Mouse (Mus musculus) liver, embryonic 14.5 days (tissue): ENCODE data around the gene Tmed9. TPM values are rescaled to one million over a fixed set of nuclear protein-coding genes. Genes with fewer than 3 reads are reported as not detected.
"Not testable (repeated sequence)": the region's sequence is repeated elsewhere in the genome, so short reads cannot be mapped to it uniquely, and the experiment has no call there.

Experiments used
- ATAC-seq: fragments of 200-750 bp; cut with Nextera tagmentation; 2 replicates; pipeline ENCODE4 v1.8.0; 2017; ENCODE audit warnings: moderate number of reproducible peaks, mild to moderate bottlenecking, moderate library complexity; ENCODE audit not compliant: insufficient read depth
- DNase-seq, 3 experiments: peaks; one replicate each; pipeline ENCODE4 v3.0.0-alpha.2; 2012 to 2013; ENCODE audit warnings: low read depth in 3 of 3, low spot score in 3 of 3
- H3K27ac ChIP-seq: fragments of 300-500 bp; sonication (generic); 2 replicates; pipeline ENCODE4 v1.5.1; 2014; ENCODE audit warnings: moderate library complexity, mild to moderate bottlenecking, control low read depth, inconsistent platforms
- H3K27me3 ChIP-seq: fragments of 300-500 bp; sonication (generic); 2 replicates; pipeline ENCODE4 v1.6.1; 2014; ENCODE audit warnings: mild to moderate bottlenecking, low read length, moderate library complexity; ENCODE audit not compliant: control insufficient read depth, insufficient read depth
- H3K36me3 ChIP-seq: fragments of 300-500 bp; sonication (generic); replicated peaks from 2 replicates; pipeline ENCODE4 v1.6.1; 2014; ENCODE audit warnings: low read depth; ENCODE audit not compliant: control insufficient read depth, insufficient read depth
- H3K4me1 ChIP-seq, 2 experiments: fragments of 200-500 bp in 1 of 2; fragments of 300-500 bp in 1 of 2; sonication (generic) in 1 of 2; replicated peaks; 2 replicates each; pipeline ENCODE4 v1.6.1; 2012 to 2014; ENCODE audit warnings: antibody characterized with exemption in 1 of 2, inconsistent platforms in 1 of 2, low read length in 1 of 2; ENCODE audit not compliant: control insufficient read depth in 2 of 2, insufficient read depth in 2 of 2
- H3K4me2 ChIP-seq: fragments of 300-500 bp; sonication (generic); 2 replicates; pipeline ENCODE4 v1.6.1; 2014; ENCODE audit warnings: low read depth, mild to moderate bottlenecking, control low read depth, moderate library complexity
- H3K4me3 ChIP-seq, 2 experiments: fragments of 200-500 bp in 1 of 2; fragments of 300-500 bp in 1 of 2; sonication (generic) in 1 of 2; 2 replicates each; pipeline ENCODE4 v1.5.1; 2012 to 2014; ENCODE audit warnings: low read depth in 2 of 2, low read length in 2 of 2, mild to moderate bottlenecking in 2 of 2, control low read depth in 1 of 2, inconsistent platforms in 1 of 2, moderate library complexity in 1 of 2; ENCODE audit not compliant: insufficient read depth in 1 of 2
- H3K9ac ChIP-seq: fragments of 300-500 bp; sonication (generic); replicated peaks from 2 replicates; pipeline ENCODE4 v1.6.1; 2014; ENCODE audit warnings: mild to moderate bottlenecking, control low read depth, moderate library complexity
- H3K9me3 ChIP-seq: fragments of 300-500 bp; sonication (generic); 2 replicates; pipeline ENCODE4 v1.6.1; 2016; ENCODE audit warnings: low read length, mixed read lengths; ENCODE audit not compliant: control insufficient read depth
- CTCF ChIP-seq: IDR thresholded peaks from 2 replicates; pipeline ENCODE4 v1.5.1; 2016; ENCODE audit warnings: antibody characterized with exemption, low read depth, control low read depth
- EP300 ChIP-seq: IDR thresholded peaks from 2 replicates; pipeline ENCODE4 v1.6.1; 2016; ENCODE audit warnings: antibody characterized with exemption, low read depth
- WGBS: fragments of 180-500 bp; shearing (Covaris S2); extraction: QIAGEN DNeasy Blood & Tissue Kit; methylation state at CpG from one replicate; pipeline ENCODE4 v1.1.7; 2014; ENCODE audit not compliant: insufficient replicate concordance; 5-methylcytosine and 5-hydroxymethylcytosine counted together
- polyA plus RNA-seq, 2 experiments: library from polyadenylated mRNA; depleted of rRNA in 1 of 2; stranded (reverse) in 1 of 2; unstranded in 1 of 2; fragments of >200 nt; fragmentation: Nextera tagmentation in 1 of 2; extraction: Ambion mirVana in 1 of 2; gene quantifications; 2 replicates each; pipeline versions ENCODE4 v1.2.1 to v1.2.3; 2012 to 2014

Tmed9 gene
- polyA plus RNA-seq, 2 experiments = 20.7 to 58.3 TPM

DNA sequence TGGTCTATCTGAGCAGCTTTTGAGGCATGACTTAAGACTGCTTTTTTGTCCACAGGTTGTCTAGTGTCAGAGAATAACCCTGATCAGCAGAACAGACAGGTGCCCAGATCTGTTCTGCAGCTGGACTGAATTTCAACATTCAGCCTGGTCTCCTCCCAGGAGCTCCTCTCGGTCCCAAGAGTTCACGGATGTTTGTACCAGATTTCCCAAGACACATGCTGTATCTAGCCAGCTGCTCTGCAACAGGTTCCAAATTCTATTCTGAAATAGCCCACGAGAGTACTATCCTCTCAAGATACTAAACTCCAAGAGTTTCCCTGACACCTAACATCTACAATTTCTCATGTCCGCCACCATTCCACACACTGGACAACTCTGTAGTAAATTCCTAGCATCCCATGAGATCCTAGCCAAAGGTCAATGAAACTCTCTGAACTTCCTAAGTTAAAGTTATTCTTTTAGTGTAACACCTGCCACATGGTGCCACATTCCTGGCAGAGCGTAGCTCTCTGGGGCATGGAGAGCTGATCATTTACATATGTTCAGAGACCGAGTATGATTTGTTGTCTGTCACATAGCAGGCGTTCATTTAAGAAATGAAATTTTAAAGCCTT lies 10.2 kb upstream of the Tmed9 start:
- TF ChIP-seq EP300 (no peak), CTCF (no peak)
- no peak for DNase-seq
- WGBS = 80% methylated on average over 7 of the region's 7 CpGs

DNA sequence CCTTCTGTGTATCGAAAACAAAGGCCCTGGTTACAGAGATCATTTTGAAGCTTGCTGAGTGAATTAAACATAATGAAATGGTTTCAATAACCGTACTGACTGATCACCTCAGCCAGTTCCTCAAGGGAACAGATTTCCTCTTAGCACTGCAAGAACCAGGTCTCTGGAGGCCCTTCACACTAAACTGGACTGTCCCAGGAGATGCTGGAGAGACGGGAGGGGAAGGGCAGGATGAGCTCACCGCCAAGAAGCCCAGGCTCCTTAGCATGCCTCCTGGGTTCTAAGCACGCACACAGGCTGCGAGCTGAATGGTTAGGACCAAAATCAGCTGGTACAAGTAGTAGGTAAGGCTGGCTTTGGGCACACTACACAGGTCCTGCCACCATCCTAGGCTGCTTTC lies 6.5 kb upstream of the Tmed9 start:
- H3K4me1 ChIP-seq = peaks cover 5 to 12% of the 10 kb centered on the region in 2 experiments
- 78% methylated on average over 6 of the region's 6 CpGs for whole genome bisulfite sequencing
- no peaks in the 10 kb centered on the region; the same call in 1 of the 2 replicates for H3K36me3 ChIP-seq
- no peak overlapping the region for H3K9ac ChIP-seq
- H3K27me3 ChIP-seq = no peaks in the 10 kb centered on the region
- no peak for ATAC-seq
- no peak for DNase-seq
- H3K9me3 ChIP-seq = no peaks in the 10 kb centered on the region
- H3K4me2 ChIP-seq = no peak overlapping the region
- H3K4me3 ChIP-seq = no peak overlapping the region
- TF ChIP-seq CTCF = no peak
- TF ChIP-seq EP300 = no peak
- no peak overlapping the region for H3K27ac ChIP-seq

More for the DNA sequence above, 10.2 kb upstream of the Tmed9 start:
- Histone ChIP-seq H3K27ac (no peak overlapping the region), H3K27me3 (no peaks in the 10 kb centered on the region), H3K4me1 (no peaks in the 10 kb centered on the region), H3K36me3 (no peaks in the 10 kb centered on the region; the same call in 1 of the 2 replicates), H3K9me3 (no peaks in the 10 kb centered on the region), H3K4me2 (no peak overlapping the region), H3K9ac (no peak overlapping the region), H3K4me3 (no peak overlapping the region)
- ATAC-seq = no peak

DNA sequence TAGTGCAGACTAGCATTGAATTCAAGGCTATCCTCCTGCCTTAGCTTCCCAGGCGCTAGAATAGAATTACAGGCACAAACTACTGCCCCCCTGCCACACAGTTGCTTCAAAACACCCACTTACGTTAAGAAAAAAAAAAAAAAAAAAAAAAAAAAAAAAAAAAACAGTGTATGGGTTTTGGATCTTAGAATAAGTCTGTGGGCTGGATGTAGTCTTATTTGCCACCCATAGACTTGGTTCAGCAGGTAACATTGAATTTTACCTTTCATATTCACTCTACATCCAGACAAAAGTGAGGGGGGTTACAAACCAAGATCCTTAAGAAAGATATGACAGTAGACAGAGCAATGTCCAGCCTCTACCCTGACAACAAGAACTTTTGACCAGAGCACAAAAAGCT lies 5.6 kb upstream of the Tmed9 start:
- Histone ChIP-seq H3K9me3 (no peaks in the 10 kb centered on the region), H3K4me3 (no peak overlapping the region), H3K27ac (no peak overlapping the region), H3K36me3 (no peaks in the 10 kb centered on the region; the same call in 1 of the 2 replicates), H3K27me3 (no peaks in the 10 kb centered on the region), H3K4me2 (no peak overlapping the region), H3K4me1 (peaks cover 8 to 16% of the 10 kb centered on the region in 2 experiments), H3K9ac (no peak overlapping the region)
- no peak for ATAC-seq
- 75% methylated on average over 2 of the region's 2 CpGs for WGBS
- DNase-seq = no peak
- TF ChIP-seq EP300 (no peak), CTCF (no peak)

DNA sequence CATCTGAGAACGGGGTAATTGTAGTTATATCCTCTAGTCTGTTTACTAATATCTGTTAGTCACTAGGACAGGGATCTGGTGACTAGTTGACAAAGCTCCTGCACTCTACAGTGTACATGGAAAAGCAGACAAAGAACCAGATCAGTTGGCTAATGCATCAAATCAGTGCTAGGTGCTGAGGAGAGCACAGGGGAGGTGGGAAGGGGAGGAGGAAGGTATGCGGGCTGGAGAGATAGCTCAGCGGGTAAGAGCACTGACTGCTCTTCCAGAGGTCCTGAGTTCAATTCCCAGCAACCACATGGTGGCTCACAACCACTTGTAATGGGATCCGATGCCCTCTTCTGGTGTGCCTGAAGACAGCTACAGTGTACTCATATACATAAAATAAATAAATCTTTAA lies 5.0 kb upstream of the Tmed9 start:
- H3K4me2 ChIP-seq, ATAC-seq, H3K9ac ChIP-seq, H3K9me3 ChIP-seq, H3K4me3 ChIP-seq, H3K27me3 ChIP-seq, DNase-seq, H3K36me3 ChIP-seq, H3K27ac ChIP-seq: not testable (repeated sequence)
- H3K4me1 ChIP-seq = peaks cover 8 to 16% of the 10 kb centered on the region in 2 experiments
- whole genome bisulfite sequencing = 77% methylated on average over 4 of the region's 4 CpGs

DNA sequence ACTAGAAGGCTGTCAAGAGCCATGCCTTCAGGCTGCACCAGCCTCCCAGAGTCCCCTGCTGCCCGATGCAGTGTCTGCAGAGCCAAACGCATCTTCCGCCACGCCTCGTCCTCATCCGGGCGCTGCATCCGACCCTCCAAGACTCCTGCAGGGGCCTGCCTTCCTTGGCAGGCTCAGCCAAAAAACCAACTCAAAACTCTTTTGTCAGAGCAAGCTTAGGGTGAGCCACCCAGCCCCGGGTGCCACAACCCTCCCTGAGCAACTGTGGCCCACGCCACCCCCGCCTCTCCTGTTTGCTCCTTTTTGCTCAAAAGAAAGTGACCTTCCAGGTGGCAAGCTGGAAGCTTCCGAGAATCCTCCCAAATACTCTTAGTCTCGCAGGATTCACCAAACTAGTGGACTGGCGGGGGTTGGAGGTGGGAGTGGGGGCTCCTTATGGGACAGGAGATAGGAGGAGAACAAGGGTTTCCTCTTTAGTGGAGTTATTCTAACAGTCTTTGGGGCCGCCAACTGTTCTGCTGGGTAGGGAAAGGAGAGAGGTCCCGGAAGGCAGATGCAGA lies 3.7 kb upstream of the Tmed9 start:
- Histone ChIP-seq H3K9ac (peak overlapping the region; percentile 91), H3K36me3 (no peaks in the 10 kb centered on the region; the same call in 1 of the 2 replicates), H3K4me1 (peaks cover 8 to 16% of the 10 kb centered on the region in 2 experiments), H3K27me3 (no peaks in the 10 kb centered on the region), H3K9me3 (no peaks in the 10 kb centered on the region), H3K4me2 (peak overlapping the region; percentile 81), H3K27ac (no peak overlapping the region), H3K4me3 (peak overlapping the region; percentile 86 to 94)
- WGBS = 21% methylated on average over 16 of the region's 16 CpGs
- no peak for TF ChIP-seq CTCF
- TF ChIP-seq EP300 = no peak
- ATAC-seq (no peak), DNase-seq (no peak)
